Mouse (Mus musculus): Measurements from ENCODE around the gene Tmem267.

DNA sequence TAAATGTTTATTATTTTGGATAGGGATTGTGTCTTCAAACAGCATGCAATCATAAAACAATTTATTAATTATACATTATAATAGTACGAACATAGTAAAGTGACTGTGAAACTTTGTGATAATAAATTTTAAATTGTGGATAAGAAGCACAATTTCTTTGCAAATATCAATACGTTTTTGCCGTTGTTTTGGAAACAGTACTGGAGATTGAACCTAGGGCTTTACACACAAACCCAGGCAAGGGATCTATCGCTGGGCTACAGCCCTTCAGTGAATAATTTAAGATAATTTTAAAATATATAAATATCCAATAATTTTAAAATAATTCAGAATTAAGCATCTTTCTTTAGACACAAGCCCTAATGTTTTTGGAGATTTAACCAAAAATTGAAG lies 144.3 kb downstream of the Tmem267 start:
- TF ChIP-seq CTCF (IDR thresholded peaks at IDR 0.05; ENCODE audit: low read depth) = no peak
- no peak for TF ChIP-seq EP300 (optimal IDR thresholded peaks at IDR 0.05)
